Mouse (Mus musculus) adrenal gland, adult 18-20 months (tissue): ENCODE results near the gene Zfp541. TPM values are rescaled to one million over a fixed set of nuclear protein-coding genes. Genes with fewer than 3 reads are reported as not detected.

Experiments used
- DNase-seq, 2 experiments: peaks; one replicate each; pipeline ENCODE4 v3.0.0; 2021 to 2022; ENCODE audit warnings: low spot score in 2 of 2
- total RNA-seq, 2 experiments: library from RNA; stranded (reverse); gene quantifications; 1 replicate in 1 of 2; 2 replicates in 1 of 2; pipeline ENCODE4 v1.2.3; 2021

Zfp541 gene
- total RNA-seq, 2 experiments from 2014 or later: not detected

DNA sequence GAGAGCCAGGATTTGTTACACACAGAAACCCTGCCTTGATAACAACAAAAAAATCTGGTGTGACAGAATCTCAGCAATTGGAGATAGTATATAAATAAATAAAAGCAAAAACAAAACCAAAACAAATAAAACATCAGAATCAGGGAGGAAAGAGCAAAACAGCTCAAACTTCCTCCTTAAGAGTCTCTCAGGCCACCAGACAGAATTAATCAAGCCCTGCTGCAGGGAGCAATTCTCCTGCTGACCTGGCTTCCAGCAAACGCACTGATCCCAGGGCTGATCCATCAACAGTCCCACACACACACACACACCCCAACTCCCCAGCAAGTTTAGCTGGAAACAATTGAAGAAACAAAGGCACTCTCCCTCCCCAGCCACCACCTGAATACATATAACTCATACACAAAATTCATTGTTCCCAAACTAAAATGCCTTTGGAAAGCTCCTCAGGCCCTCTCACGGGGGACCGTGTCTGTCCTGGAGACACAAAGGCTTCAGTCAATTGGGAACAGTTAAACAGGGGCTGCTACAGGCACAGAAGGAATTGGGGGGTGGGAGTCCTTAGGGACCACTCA is 17.7 kb upstream of the Zfp541 start:
- no peak for DNase-seq

DNA sequence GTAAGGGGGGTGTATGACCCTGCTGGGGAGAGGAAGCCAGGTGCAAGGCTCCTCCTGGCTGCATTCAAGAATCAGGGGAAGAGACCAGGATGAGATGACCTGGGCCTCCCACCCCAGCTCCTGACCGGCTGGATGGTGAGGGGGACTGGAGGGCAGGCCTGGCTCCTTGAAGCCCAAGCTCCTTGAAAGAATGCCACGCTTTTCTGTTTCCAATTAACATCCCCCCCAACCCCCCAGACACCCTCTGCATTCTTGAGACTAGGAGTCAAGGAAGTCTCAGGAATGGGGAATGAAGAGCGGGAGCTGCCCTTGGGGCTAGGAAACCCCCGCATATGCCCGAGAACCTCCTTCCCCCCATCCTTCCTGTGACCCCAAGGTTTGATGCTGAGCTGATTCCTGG is 17.1 kb upstream of the Zfp541 start:
- no peak for DNase-seq

- DNase-seq: no peak
These were observed 16.1 kb upstream of the Zfp541 start for GRCm38 (mm10) chr7:16045538-16045937.

- DNase-seq: peak in 1 of 2 experiments; percentile 41
These were observed 15.5 kb upstream of the Zfp541 start for GRCm38 (mm10) chr7:16046101-16046480.

GRCm38 (mm10) chr7:16046481-16047337 is 14.9 kb upstream of the Zfp541 start:
- peak; percentile 64 to 71 for DNase-seq

GRCm38 (mm10) chr7:16047338-16048146 is 14.1 kb upstream of the Zfp541 start, which contains the start of gene Bicra:
Gene Bicra, minus strand, starts transcription at chr7:16047921.
- DNase-seq: peak; percentile 77 to 84

GRCm38 (mm10) chr7:16048164-16048564 is 13.4 kb upstream of the Zfp541 start:
- DNase-seq: peak; percentile 94 to 97

DNA sequence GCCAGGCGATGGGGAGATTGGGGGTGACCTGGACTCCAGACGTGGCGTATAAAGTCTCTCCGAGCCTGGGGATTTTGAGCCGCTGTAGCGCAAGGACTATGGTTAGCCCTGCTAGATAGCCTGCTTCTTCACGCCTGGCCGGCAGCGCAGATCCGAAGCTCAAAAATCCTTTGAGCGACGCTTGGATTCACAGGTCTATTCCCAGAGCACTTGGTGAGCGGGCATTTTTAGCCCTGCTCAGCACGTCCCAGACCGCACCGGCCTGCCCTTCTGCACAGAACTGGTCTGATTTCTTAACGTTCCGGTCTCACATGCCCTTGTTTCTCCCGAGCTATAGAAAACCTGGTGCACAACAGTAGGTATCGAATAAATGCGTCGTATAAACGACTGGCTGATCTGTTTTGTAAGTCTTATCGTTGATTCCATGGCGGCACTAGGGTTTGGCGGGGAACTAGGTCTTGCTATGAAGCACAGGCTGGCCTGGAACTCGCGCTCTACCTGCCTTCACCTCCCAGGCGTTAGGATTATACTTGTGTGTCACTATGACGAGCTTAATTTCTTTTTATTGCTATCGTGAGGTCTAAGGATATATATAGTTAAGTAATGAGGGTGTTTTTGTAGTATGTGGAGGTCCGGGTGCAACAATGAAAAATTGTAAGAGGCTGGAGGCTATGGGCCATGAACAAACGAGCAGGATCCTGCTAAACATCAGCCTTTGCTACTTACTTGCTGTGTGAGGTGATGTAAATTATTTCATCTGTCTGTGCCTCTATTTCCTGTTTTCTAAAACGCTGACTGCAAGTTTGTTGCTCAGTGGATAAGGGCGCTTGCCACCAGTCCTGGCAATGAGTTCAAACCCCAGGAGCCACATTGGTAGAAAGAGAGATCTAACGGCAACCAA is 12.7 kb upstream of the Zfp541 start:
- no peak for DNase-seq

GRCm38 (mm10) chr7:16049576-16049915 is 12.1 kb upstream of the Zfp541 start:
- no peak for DNase-seq

GRCm38 (mm10) chr7:16050600-16050999 is 11.0 kb upstream of the Zfp541 start:
- DNase-seq: no peak

GRCm38 (mm10) chr7:16051883-16052595 is 9.6 kb upstream of the Zfp541 start:
- peak; percentile 70 for DNase-seq

DNA sequence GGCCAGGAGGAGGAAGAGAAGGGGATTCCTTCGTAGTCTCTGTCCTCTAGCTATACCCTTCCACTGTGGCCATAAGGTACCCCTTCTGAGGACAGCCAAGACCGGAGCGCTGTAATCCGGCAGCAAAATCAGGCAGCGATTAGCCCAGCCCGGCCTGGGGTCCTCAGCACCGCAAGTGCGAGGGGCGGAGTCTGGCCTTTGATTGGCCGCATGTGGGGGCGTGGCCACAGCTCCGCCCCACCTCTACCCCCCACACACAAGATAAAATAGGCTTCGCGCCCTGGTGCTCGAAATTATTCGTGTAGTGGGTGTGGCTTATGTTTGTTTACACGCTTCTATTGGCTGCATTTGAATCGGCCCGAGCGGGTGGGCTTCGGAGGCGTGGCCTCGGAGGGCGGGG is 8.9 kb upstream of the Zfp541 start:
- peak; percentile 92 to 93 for DNase-seq

DNA sequence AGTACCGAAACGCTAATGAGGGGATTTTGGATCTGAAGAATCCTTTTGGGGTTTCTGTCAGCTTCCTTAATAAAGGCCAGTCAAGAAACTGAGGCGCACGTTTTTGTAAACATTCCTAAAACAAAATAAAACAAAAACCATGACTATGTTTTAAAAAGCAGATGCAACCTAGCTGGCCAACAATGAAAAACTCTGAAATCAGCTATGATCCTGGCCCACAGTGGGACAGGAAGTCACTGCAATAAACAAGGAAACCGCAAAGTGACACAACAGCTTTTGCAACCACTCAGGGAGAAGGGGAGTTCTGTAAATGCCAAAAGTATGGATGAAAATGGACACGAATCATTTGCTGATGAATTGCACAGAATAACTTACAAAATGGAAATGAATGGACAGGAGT is 8.5 kb upstream of the Zfp541 start:
- DNase-seq: no peak

- no peak for DNase-seq
These were observed 6.6 kb upstream of the Zfp541 start for GRCm38 (mm10) chr7:16054966-16055365.

- DNase-seq: no peak
These were observed 5.9 kb upstream of the Zfp541 start for GRCm38 (mm10) chr7:16055665-16056064.

DNA sequence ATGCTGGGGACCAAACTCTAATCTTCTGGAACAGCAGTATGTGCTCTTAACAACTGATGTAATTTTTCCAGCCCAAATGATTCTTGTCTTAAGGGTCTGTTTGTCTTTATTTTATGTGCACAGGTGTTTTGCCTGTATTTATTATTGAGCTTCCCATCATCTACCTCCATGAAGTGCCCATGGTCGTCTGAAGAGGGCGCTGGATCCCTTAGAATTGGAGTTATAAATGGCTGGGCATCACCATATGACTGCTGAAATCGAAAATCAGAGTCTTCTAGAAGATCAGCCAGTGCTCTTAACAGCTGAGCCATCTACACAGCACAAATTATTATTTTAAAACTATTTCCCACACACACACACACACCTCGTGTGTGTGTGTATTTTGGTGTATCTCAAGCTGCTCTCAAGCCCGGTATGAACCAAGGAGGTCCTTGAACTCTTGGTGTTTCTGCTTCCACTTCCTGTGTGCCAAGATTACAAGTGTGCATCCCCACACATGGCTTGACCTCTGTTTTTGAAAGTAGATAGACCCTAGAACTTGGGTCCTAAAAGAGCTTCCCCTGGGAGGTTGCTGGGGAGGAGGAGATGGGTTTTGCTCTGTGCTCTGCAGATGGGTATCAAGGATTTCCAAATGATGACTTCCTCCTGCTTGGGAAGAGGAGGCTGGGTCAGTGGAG is 5.0 kb upstream of the Zfp541 start:
- no peak for DNase-seq

DNA sequence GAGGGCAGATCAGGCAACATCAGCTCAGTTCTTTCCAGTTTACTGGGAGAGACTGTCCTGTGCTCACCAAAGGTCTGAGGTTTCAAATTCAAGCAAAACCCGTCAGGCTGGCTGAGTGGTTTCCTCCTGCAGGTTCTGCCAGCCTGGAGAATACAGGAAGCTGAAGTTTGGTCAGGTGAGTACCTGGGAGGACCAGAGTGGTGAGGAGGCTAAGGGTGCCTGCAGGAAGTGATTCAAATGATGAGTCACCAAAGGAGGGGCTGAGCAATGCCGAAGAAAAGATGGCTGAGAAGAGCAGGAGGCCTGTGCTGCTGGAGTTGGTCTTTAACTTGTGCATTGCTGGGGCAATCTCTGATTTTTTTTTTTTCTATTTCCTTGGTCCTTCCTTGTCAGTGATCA is 4.5 kb upstream of the Zfp541 start:
- no peak for DNase-seq

DNA sequence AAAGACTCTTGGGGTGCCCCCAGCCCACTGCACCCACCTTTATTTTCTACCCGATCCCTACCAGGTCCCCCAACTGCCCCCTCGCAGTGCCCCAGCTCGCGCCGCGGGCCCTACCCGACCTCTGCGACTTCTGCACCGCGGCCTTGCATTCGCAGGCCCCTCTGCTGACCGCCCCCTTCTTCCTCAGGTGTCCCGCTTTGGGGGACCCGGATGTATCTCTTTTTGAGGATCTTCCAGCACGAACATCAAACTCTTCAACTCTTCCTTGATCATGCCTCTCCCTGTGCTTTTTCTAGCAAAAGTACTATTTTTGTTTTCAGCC is 446 bp downstream of the Zfp541 start:
- DNase-seq: no peak

- DNase-seq: no peak
These were observed 1.9 kb downstream of the Zfp541 start for GRCm38 (mm10) chr7:16063490-16063889.

- no peak for DNase-seq
These were observed 9.2 kb downstream of the Zfp541 start for GRCm38 (mm10) chr7:16070846-16071245.
